Mouse (Mus musculus) olfactory bulb, adult 2 months (tissue): Measurements from ENCODE around the gene Hcls1.

Experiments
- CTCF ChIP-seq: fragments of 200-500 bp; IDR thresholded peaks from 2 replicates; pipeline ENCODE4 v1.5.1; 2012; ENCODE audit warnings: low read depth, mild to moderate bottlenecking, low read length, moderate library complexity; ENCODE audit not compliant: insufficient read depth
- POLR2A ChIP-seq: fragments of 200-500 bp; IDR thresholded peaks from 2 replicates; pipeline ENCODE4 v1.6.1; 2012; ENCODE audit warnings: mild to moderate bottlenecking, low read depth, low read length, moderate library complexity; ENCODE audit not compliant: insufficient read depth

DNA sequence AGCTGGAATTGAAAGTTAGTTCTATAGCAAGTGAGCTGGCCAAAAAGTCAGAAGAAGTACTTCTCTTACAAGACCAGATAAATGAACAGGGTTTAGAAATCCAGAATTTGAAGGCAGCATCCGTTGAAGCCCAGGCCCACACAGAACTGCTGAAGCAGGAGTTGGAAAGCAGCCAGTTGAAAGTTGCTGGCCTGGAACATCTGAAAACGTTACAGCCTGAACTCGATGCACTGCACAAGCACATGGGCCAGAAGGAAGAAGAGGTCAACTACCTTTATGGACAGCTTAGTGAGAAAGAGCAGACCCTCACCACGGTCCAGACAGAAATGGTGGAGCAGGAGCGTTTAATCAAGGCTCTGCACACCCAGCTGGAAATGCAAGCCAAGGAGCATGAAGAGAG, 20.6 kb upstream of the Hcls1 start:
- TF ChIP-seq POLR2A (no peak), CTCF (no peak)
